Comparison of ENCODE assay signal across 8 mouse cellular contexts in genomic region chr9:74952756-74953247, GRCm38 (mm10). TPM values are rescaled to one million over a fixed set of nuclear protein-coding genes. Genes with fewer than 3 reads are reported as not detected.
DNase-seq lines count a peak whose midpoint lies in the region; ATAC-seq lines count a peak whose summit lies in the region.

Gene Fam214a (plus strand): TSS chr9:74952884.

- ATAC-seq in megakaryocyte progenitor cell, adult 5-6 weeks (replicated peaks; ENCODE audit: poor library complexity), result peak; percentile 90

- peak; percentile 97 for DNase-seq in ZHBTc4 (ENCODE audit: low read depth, low spot score)
- DNase-seq in cerebellum, postnatal 4 days (ENCODE audit: low spot score in 2 of 2), result peak; percentile 82 to 90
- DNase-seq in gastrocnemius, postnatal 10 days, result peak; percentile 86
- peak; percentile 95 for DNase-seq in induced T-regulatory cell, adult 2 months (ENCODE audit: low read depth)
- peak; percentile 94 to 97 for DNase-seq in left cerebral cortex, adult 9 months (ENCODE audit: low spot score in 2 of 2)
- DNase-seq in right cerebral cortex, postnatal 14 days, result peak; percentile 92
- DNase-seq in urinary bladder, postnatal 36 days (ENCODE audit: low spot score in 2 of 2), result peak; percentile 89 to 92

RNA-seq across cellular contexts. Expression of gene Fam214a, which starts in this region (rescaled TPM):
- 10 to 100 TPM; 28.4 to 31.3 TPM for total RNA-seq in gastrocnemius, postnatal 10 days (2021)
- total RNA-seq in megakaryocyte progenitor cell, adult 5-6 weeks (2015), result 6.9 and 7.1 TPM in 2 replicates
- 6.6 and 7.1 TPM in 2 replicates for total RNA-seq in megakaryocyte progenitor cell, adult 5-6 weeks (2017)

Comparison
In these comparisons a context has a peak if more than half of its experiments do, and no peak if none do; other contexts are left out.
1. Peak in every context shown above with its lines: DNase-seq and ATAC-seq.